9 mouse cellular contexts compared by ENCODE assay signal in the genomic region with DNA sequence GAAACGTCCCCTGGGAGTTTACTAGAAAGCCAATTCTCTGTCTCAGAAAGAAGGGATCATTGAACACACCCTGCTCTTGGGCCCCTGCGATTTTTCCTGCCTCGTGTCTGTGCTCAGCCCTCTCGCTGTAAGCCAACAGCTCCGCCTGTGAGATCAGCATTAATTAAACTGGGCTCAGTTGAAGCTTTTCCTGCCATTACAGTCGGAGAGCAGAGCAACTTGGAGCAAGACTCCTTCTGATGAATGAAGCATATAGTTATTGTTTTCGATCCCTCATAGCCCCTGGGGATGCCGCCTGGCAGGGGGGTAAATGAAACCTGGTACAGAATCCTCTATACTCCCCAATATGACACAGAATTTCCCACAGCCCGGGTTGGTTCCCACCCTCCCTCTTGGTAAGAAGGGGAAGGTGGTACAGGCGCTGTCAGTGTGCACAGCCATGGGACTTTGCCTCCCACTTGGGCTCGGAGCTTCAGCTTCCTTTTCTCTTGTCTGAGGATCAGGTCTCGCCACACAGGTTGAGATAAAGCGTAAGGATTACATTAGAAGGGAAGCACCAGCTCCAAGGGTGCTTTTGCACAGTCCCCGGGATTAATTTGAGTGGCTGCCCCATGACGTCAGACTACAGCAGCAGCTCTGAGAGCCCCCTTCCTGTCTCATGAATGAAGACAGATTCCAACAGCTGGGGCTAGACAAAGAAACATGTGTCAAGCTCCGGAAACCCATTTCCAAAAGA.
A peak's percentile ranks its signal among the peaks of the same experiment; 100 is the strongest.
DNase-seq lines count a peak whose midpoint lies in the region; ATAC-seq and TF ChIP-seq lines count a peak whose summit lies in the region.
"Had no signal": no experiment of that assay in that cellular context is flagged by ENCODE, and none has a peak within 500 bp of the region (broad histone marks: within the 10 kb centered on the region; RNA-seq: fewer than 3 reads in every experiment).

No protein-coding gene starts in this region.

- ATAC-seq in intestine, embryonic 14.5 days (replicated peaks; ENCODE audit: low FRiP score, low TSS enrichment, low read depth) = no peak
- ATAC-seq in intestine, postnatal 0 days = no peak
- ATAC-seq in embryonic facial prominence, embryonic 11.5 days (replicated peaks; ENCODE audit: insufficient number of reproducible peaks, low FRiP score, low TSS enrichment, low read depth) = no peak
- ATAC-seq in hindbrain, embryonic 15.5 days (ENCODE audit: low FRiP score, low read depth) = peak; percentile 6; the same call in 1 of the 2 replicates
- ATAC-seq in neural tube, embryonic 12.5 days (ENCODE audit: low FRiP score, low read depth) = no peak

- peaks cover 14% of the 10 kb centered on the region for H3K4me1 ChIP-seq in intestine, embryonic 14.5 days (replicated peaks; ENCODE audit: control insufficient read depth, insufficient read depth, low read length)
- peaks cover 9% of the 10 kb centered on the region; the same call in 1 of the 2 replicates for H3K4me1 ChIP-seq in intestine, postnatal 0 days (replicated peaks; ENCODE audit: control insufficient read depth, insufficient read depth, low read length)
- H3K4me1 ChIP-seq in embryonic facial prominence, embryonic 11.5 days (ENCODE audit: control insufficient read depth, insufficient read depth, low read length) = peaks cover 4% of the 10 kb centered on the region; the same call in 1 of the 2 replicates
- peaks cover 39% of the 10 kb centered on the region for H3K4me1 ChIP-seq in hindbrain, embryonic 15.5 days (replicated peaks)
- H3K4me1 ChIP-seq in neural tube, embryonic 12.5 days = peaks cover 41% of the 10 kb centered on the region

- no peaks in the 10 kb centered on the region for H3K9me3 ChIP-seq in intestine, embryonic 14.5 days (ENCODE audit: control insufficient read depth, low read length)
- H3K9me3 ChIP-seq in intestine, postnatal 0 days (ENCODE audit: control insufficient read depth) = no peaks in the 10 kb centered on the region
- H3K9me3 ChIP-seq in embryonic facial prominence, embryonic 11.5 days (replicated peaks; ENCODE audit: control insufficient read depth, low read length) = no peaks in the 10 kb centered on the region
- H3K9me3 ChIP-seq in hindbrain, embryonic 15.5 days = no peaks in the 10 kb centered on the region
- no peaks in the 10 kb centered on the region for H3K9me3 ChIP-seq in neural tube, embryonic 12.5 days

- H3K4me3 ChIP-seq in intestine, embryonic 14.5 days (ENCODE audit: low read depth, low read length) = no peak overlapping the region
- H3K4me3 ChIP-seq in intestine, postnatal 0 days (ENCODE audit: low read depth, low read length) = no peak overlapping the region
- no peak overlapping the region for H3K4me3 ChIP-seq in embryonic facial prominence, embryonic 11.5 days (ENCODE audit: low read depth, low read length)
- no peak overlapping the region for H3K4me3 ChIP-seq in hindbrain, embryonic 15.5 days
- no peak overlapping the region for H3K4me3 ChIP-seq in neural tube, embryonic 12.5 days

- H3K36me3 ChIP-seq in intestine, embryonic 14.5 days (ENCODE audit: control insufficient read depth, insufficient read depth, low read length) = no peaks in the 10 kb centered on the region
- H3K36me3 ChIP-seq in intestine, postnatal 0 days (ENCODE audit: control insufficient read depth, insufficient read depth) = no peaks in the 10 kb centered on the region
- no peaks in the 10 kb centered on the region for H3K36me3 ChIP-seq in embryonic facial prominence, embryonic 11.5 days (replicated peaks; ENCODE audit: control insufficient read depth, insufficient read depth, low read depth, low read length)
- H3K36me3 ChIP-seq in hindbrain, embryonic 15.5 days = no peaks in the 10 kb centered on the region
- no peaks in the 10 kb centered on the region for H3K36me3 ChIP-seq in neural tube, embryonic 12.5 days

- no peak overlapping the region for H3K9ac ChIP-seq in intestine, embryonic 14.5 days (ENCODE audit: low read length)
- no peak overlapping the region for H3K9ac ChIP-seq in intestine, postnatal 0 days (ENCODE audit: low read depth, low read length)
- H3K9ac ChIP-seq in embryonic facial prominence, embryonic 11.5 days (replicated peaks; ENCODE audit: low read length) = no peak overlapping the region
- H3K9ac ChIP-seq in hindbrain, embryonic 15.5 days = no peak overlapping the region
- 0 out of 2 replicates have a peak overlapping the region, but pooled peaks have one; percentile 1 for H3K9ac ChIP-seq in neural tube, embryonic 12.5 days

- no peak for DNase-seq in intestine, embryonic 14.5 days (ENCODE audit: low spot score)
- DNase-seq in embryonic facial prominence, embryonic 11.5 days (ENCODE audit: low spot score) = peak; percentile 39
- DNase-seq in adipocyte (ENCODE audit: low spot score) = no peak
- DNase-seq in urinary bladder, adult 2 months (ENCODE audit: low spot score) = no peak
- no peak for DNase-seq in layer of hippocampus, adult 9-10 months (ENCODE audit: low spot score)
- DNase-seq: left cerebral cortex, postnatal 4 days had no signal

- peak overlapping the region; percentile 1; the same call in 1 of the 2 replicates for H3K4me2 ChIP-seq in intestine, embryonic 14.5 days (ENCODE audit: low read length)
- no peak overlapping the region for H3K4me2 ChIP-seq in intestine, postnatal 0 days (replicated peaks; ENCODE audit: low read depth)
- no peak overlapping the region for H3K4me2 ChIP-seq in embryonic facial prominence, embryonic 11.5 days (ENCODE audit: low read depth, low read length)
- peak overlapping the region; percentile 25 for H3K4me2 ChIP-seq in hindbrain, embryonic 15.5 days
- peak overlapping the region; percentile 16; the same call in 1 of the 2 replicates for H3K4me2 ChIP-seq in neural tube, embryonic 12.5 days (replicated peaks)

- no peak overlapping the region for H3K27ac ChIP-seq in intestine, embryonic 14.5 days (ENCODE audit: low read depth)
- H3K27ac ChIP-seq in intestine, postnatal 0 days (ENCODE audit: low read depth, low read length) = no peak overlapping the region; the same call in 1 of the 2 replicates
- H3K27ac ChIP-seq in embryonic facial prominence, embryonic 11.5 days (replicated peaks; ENCODE audit: low read depth, low read length) = no peak overlapping the region
- H3K27ac ChIP-seq in hindbrain, embryonic 15.5 days (replicated peaks) = 0 out of 2 replicates have a peak overlapping the region, but pooled peaks have one; percentile 19
- 0 out of 2 replicates have a peak overlapping the region, but pooled peaks have one; percentile 2 for H3K27ac ChIP-seq in neural tube, embryonic 12.5 days

- H3K27me3 ChIP-seq in intestine, embryonic 14.5 days (replicated peaks; ENCODE audit: control insufficient read depth, insufficient read depth, low read length) = no peaks in the 10 kb centered on the region
- H3K27me3 ChIP-seq in intestine, postnatal 0 days (replicated peaks; ENCODE audit: control insufficient read depth, insufficient read depth, low read length) = no peaks in the 10 kb centered on the region
- no peaks in the 10 kb centered on the region for H3K27me3 ChIP-seq in embryonic facial prominence, embryonic 11.5 days (ENCODE audit: control insufficient read depth, insufficient read depth, low read length)
- H3K27me3 ChIP-seq in hindbrain, embryonic 15.5 days = no peaks in the 10 kb centered on the region
- H3K27me3 ChIP-seq in neural tube, embryonic 12.5 days (replicated peaks) = no peaks in the 10 kb centered on the region

- 42% methylated on average over 16 of the region's 16 CpGs for WGBS in intestine, embryonic 14.5 days
- 50% methylated on average over 16 of the region's 16 CpGs for WGBS in intestine, postnatal 0 days
- 34% methylated on average over 16 of the region's 16 CpGs for WGBS in embryonic facial prominence, embryonic 11.5 days
- WGBS in hindbrain, embryonic 15.5 days = 18% methylated on average over 16 of the region's 16 CpGs
- 34% methylated on average over 16 of the region's 16 CpGs for WGBS in neural tube, embryonic 12.5 days

- TF ChIP-seq CTCF in intestine, postnatal 0 days (IDR thresholded peaks at IDR 0.05; ENCODE audit: low read depth) = no peak

Comparison
In these comparisons a context has a peak if more than half of its experiments do, and no peak if none do; other contexts are left out.
1. H3K4me2 ChIP-seq: peak in intestine, embryonic 14.5 days (single experiment), hindbrain, embryonic 15.5 days (single experiment) and neural tube, embryonic 12.5 days (single experiment); none in intestine, postnatal 0 days (single experiment) and embryonic facial prominence, embryonic 11.5 days (single experiment).
2. H3K27ac ChIP-seq: peak in hindbrain, embryonic 15.5 days (single experiment) and neural tube, embryonic 12.5 days (single experiment); none in intestine, embryonic 14.5 days (single experiment), intestine, postnatal 0 days (single experiment) and embryonic facial prominence, embryonic 11.5 days (single experiment).